Mouse (Mus musculus): ENCODE results near the gene Mecom. TPM values are rescaled to one million over a fixed set of nuclear protein-coding genes. Genes with fewer than 3 reads are reported as not detected.

Mecom gene
- polyA plus RNA-seq, 1 experiment, result 0.47 TPM

- Histone ChIP-seq H3K4me3 (ENCODE audit: extremely low read depth, insufficient read depth, insufficient read length) (no peak overlapping the region), H3K4me1 (ENCODE audit: control insufficient read depth, insufficient read depth, insufficient read length) (no peaks in the 10 kb centered on the region), H3K27me3 (ENCODE audit: control insufficient read depth, insufficient read depth, low read length) (no peaks in the 10 kb centered on the region), H3K27ac (ENCODE audit: insufficient read depth, low read length) (no peak overlapping the region), H3K36me3 (ENCODE audit: control insufficient read depth, insufficient read depth, low read length) (no peaks in the 10 kb centered on the region)
- no peak for TF ChIP-seq CTCF (IDR thresholded peaks at IDR 0.05; ENCODE audit: extremely low read depth, insufficient read depth, insufficient read length, insufficient replicate concordance)
- TF ChIP-seq POLR2A (IDR thresholded peaks at IDR 0.05; ENCODE audit: low read depth, low read length), result no peak
- 85% methylated on average over 7 of the region's 7 CpGs for WGBS
- no peak for DNase-seq (ENCODE audit: low read depth in 1 of 2, low spot score in 2 of 2)
Observed at GRCm38 (mm10) chr3:30371472-30371871, 176.3 kb downstream of the Mecom start.

- WGBS, result 95% methylated on average over 16 of the region's 16 CpGs
- TF ChIP-seq CTCF (IDR thresholded peaks at IDR 0.05; ENCODE audit: extremely low read depth, insufficient read depth, insufficient read length, insufficient replicate concordance), result no peak
- TF ChIP-seq POLR2A (IDR thresholded peaks at IDR 0.05; ENCODE audit: low read depth, low read length), result no peak
- Histone ChIP-seq H3K4me1 (ENCODE audit: control insufficient read depth, insufficient read depth, insufficient read length) (no peaks in the 10 kb centered on the region), H3K27me3 (ENCODE audit: control insufficient read depth, insufficient read depth, low read length) (no peaks in the 10 kb centered on the region), H3K36me3 (ENCODE audit: control insufficient read depth, insufficient read depth, low read length) (no peaks in the 10 kb centered on the region), H3K27ac (ENCODE audit: insufficient read depth, low read length) (no peak overlapping the region), H3K4me3 (ENCODE audit: extremely low read depth, insufficient read depth, insufficient read length) (no peak overlapping the region)
- DNase-seq (ENCODE audit: low read depth in 1 of 2, low spot score in 2 of 2), result no peak
Observed at GRCm38 (mm10) chr3:30370860-30371455, 176.8 kb downstream of the Mecom start.

- no peak for TF ChIP-seq POLR2A (IDR thresholded peaks at IDR 0.05; ENCODE audit: low read depth, low read length)
- WGBS, result 90% methylated on average over 7 of the region's 7 CpGs
- no peaks in the 10 kb centered on the region for H3K4me1 ChIP-seq (ENCODE audit: control insufficient read depth, insufficient read depth, insufficient read length)
- no peaks in the 10 kb centered on the region for H3K36me3 ChIP-seq (ENCODE audit: control insufficient read depth, insufficient read depth, low read length)
- H3K27me3 ChIP-seq (ENCODE audit: control insufficient read depth, insufficient read depth, low read length), result no peaks in the 10 kb centered on the region
- DNase-seq (ENCODE audit: low read depth in 1 of 2, low spot score in 2 of 2), result no peak
- H3K27ac ChIP-seq (ENCODE audit: insufficient read depth, low read length), result no peak overlapping the region
- H3K4me3 ChIP-seq (ENCODE audit: extremely low read depth, insufficient read depth, insufficient read length), result no peak overlapping the region
Observed at GRCm38 (mm10) chr3:30366621-30367020, 181.2 kb downstream of the Mecom start.

- Histone ChIP-seq H3K4me3 (ENCODE audit: extremely low read depth, insufficient read depth, insufficient read length) (no peak overlapping the region), H3K4me1 (ENCODE audit: control insufficient read depth, insufficient read depth, insufficient read length) (no peaks in the 10 kb centered on the region), H3K36me3 (ENCODE audit: control insufficient read depth, insufficient read depth, low read length) (no peaks in the 10 kb centered on the region), H3K27ac (ENCODE audit: insufficient read depth, low read length) (no peak overlapping the region), H3K27me3 (ENCODE audit: control insufficient read depth, insufficient read depth, low read length) (no peaks in the 10 kb centered on the region)
- no peak for TF ChIP-seq CTCF (IDR thresholded peaks at IDR 0.05; ENCODE audit: extremely low read depth, insufficient read depth, insufficient read length, insufficient replicate concordance)
- TF ChIP-seq POLR2A (IDR thresholded peaks at IDR 0.05; ENCODE audit: low read depth, low read length), result no peak
- DNase-seq (ENCODE audit: low read depth in 1 of 2, low spot score in 2 of 2), result no peak
- 85% methylated on average over 5 of the region's 5 CpGs for WGBS
Observed at GRCm38 (mm10) chr3:30361190-30361589, 186.6 kb downstream of the Mecom start.

DNA sequence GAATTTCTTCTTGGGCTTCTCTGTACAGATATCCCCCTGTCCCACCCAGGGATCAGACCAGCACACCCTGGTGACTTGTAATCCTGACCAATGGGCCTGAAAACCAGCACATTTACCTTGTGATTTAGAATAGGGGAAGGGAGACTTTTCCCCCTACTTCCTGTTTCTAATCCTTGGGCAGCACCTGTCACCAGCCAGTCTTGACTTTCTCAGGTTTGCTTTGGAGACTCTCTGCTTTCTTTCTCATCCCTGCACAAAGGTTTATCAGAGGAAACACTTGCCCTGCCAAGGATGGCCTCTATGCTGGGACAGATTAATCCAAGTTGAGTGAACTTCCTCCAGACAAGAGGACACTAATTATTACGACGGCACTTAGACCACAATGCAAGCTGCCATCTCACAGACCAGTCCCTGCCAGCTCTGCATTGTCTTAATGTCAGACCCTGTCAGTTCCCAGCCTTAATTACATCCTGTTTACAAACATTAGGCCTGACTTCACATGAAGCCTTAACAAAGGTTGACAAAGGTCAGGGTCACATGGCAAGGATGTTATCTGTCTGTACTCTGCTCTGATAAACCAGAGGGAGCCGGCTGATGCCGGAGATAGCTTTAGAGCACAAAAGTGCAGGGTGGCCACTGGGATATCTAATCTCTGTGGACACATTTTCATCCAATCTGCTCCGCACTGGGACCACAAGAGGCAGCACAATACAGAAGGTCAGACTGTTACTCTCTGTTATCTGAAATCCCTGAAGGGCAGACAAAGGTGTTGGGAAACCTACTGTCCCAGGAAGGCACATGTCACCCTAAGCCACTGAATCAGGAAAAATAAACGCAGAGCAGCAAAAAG lies 193.7 kb downstream of the Mecom start:
- H3K36me3 ChIP-seq (ENCODE audit: control insufficient read depth, insufficient read depth, low read length), result no peaks in the 10 kb centered on the region
- 64% methylated on average over 6 of the region's 6 CpGs for WGBS
- H3K4me1 ChIP-seq (ENCODE audit: control insufficient read depth, insufficient read depth, insufficient read length), result no peaks in the 10 kb centered on the region
- TF ChIP-seq CTCF (IDR thresholded peaks at IDR 0.05; ENCODE audit: extremely low read depth, insufficient read depth, insufficient read length, insufficient replicate concordance) (no peak), POLR2A (IDR thresholded peaks at IDR 0.05; ENCODE audit: low read depth, low read length) (no peak)
- no peak for DNase-seq (ENCODE audit: low read depth in 1 of 2, low spot score in 2 of 2)
- H3K4me3 ChIP-seq (ENCODE audit: extremely low read depth, insufficient read depth, insufficient read length), result no peak overlapping the region
- no peak overlapping the region for H3K27ac ChIP-seq (ENCODE audit: insufficient read depth, low read length)
- H3K27me3 ChIP-seq (ENCODE audit: control insufficient read depth, insufficient read depth, low read length), result no peaks in the 10 kb centered on the region

DNA sequence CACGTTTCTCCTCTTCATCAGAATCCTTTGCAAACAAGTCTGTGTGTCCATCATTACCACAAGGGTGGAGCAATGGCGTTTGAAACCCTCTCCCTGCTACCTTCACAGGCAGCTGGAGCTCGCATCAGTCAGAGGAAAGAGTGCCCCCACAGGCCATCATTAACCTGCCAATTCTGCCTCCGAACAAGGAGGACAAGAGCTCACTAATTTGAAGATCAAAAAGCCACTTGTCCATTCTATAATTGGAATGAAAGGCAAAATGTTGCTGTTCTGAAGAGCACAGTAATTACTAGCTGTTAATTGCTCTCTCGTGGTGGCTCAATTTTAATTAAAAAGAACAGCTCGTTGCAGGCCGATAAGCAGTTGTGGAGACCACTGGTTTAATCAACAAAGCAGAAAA lies 198.5 kb downstream of the Mecom start:
- WGBS, result 78% methylated on average over 7 of the region's 7 CpGs
- Histone ChIP-seq H3K27me3 (ENCODE audit: control insufficient read depth, insufficient read depth, low read length) (no peaks in the 10 kb centered on the region), H3K4me3 (ENCODE audit: extremely low read depth, insufficient read depth, insufficient read length) (no peak overlapping the region), H3K27ac (ENCODE audit: insufficient read depth, low read length) (no peak overlapping the region), H3K4me1 (ENCODE audit: control insufficient read depth, insufficient read depth, insufficient read length) (no peaks in the 10 kb centered on the region), H3K36me3 (ENCODE audit: control insufficient read depth, insufficient read depth, low read length) (no peaks in the 10 kb centered on the region)
- TF ChIP-seq CTCF (IDR thresholded peaks at IDR 0.05; ENCODE audit: extremely low read depth, insufficient read depth, insufficient read length, insufficient replicate concordance), result no peak
- TF ChIP-seq POLR2A (IDR thresholded peaks at IDR 0.05; ENCODE audit: low read depth, low read length), result no peak
- no peak for DNase-seq (ENCODE audit: low read depth in 1 of 2, low spot score in 2 of 2)

- no peaks in the 10 kb centered on the region for H3K36me3 ChIP-seq (ENCODE audit: control insufficient read depth, insufficient read depth, low read length)
- H3K27me3 ChIP-seq (ENCODE audit: control insufficient read depth, insufficient read depth, low read length), result no peaks in the 10 kb centered on the region
- TF ChIP-seq POLR2A (IDR thresholded peaks at IDR 0.05; ENCODE audit: low read depth, low read length) (no peak), CTCF (IDR thresholded peaks at IDR 0.05; ENCODE audit: extremely low read depth, insufficient read depth, insufficient read length, insufficient replicate concordance) (no peak)
- 71% methylated on average over 4 of the region's 4 CpGs for WGBS
- H3K4me1 ChIP-seq (ENCODE audit: control insufficient read depth, insufficient read depth, insufficient read length), result no peaks in the 10 kb centered on the region
- no peak overlapping the region for H3K27ac ChIP-seq (ENCODE audit: insufficient read depth, low read length)
- H3K4me3 ChIP-seq (ENCODE audit: extremely low read depth, insufficient read depth, insufficient read length), result no peak overlapping the region
- no peak for DNase-seq (ENCODE audit: low read depth in 1 of 2, low spot score in 2 of 2)
Observed at GRCm38 (mm10) chr3:30344151-30344550, 203.7 kb downstream of the Mecom start.
